Mouse (Mus musculus) layer of hippocampus, adult 9-11 months (tissue): ENCODE results near the gene Anapc10.
"Not testable (repeated sequence)": the region's sequence is repeated elsewhere in the genome, so short reads cannot be mapped to it uniquely, and the experiment has no call there.

Experiments
- DNase-seq: peaks from one replicate; pipeline ENCODE4 v3.0.0; 2022

The Anapc10 gene

DNA sequence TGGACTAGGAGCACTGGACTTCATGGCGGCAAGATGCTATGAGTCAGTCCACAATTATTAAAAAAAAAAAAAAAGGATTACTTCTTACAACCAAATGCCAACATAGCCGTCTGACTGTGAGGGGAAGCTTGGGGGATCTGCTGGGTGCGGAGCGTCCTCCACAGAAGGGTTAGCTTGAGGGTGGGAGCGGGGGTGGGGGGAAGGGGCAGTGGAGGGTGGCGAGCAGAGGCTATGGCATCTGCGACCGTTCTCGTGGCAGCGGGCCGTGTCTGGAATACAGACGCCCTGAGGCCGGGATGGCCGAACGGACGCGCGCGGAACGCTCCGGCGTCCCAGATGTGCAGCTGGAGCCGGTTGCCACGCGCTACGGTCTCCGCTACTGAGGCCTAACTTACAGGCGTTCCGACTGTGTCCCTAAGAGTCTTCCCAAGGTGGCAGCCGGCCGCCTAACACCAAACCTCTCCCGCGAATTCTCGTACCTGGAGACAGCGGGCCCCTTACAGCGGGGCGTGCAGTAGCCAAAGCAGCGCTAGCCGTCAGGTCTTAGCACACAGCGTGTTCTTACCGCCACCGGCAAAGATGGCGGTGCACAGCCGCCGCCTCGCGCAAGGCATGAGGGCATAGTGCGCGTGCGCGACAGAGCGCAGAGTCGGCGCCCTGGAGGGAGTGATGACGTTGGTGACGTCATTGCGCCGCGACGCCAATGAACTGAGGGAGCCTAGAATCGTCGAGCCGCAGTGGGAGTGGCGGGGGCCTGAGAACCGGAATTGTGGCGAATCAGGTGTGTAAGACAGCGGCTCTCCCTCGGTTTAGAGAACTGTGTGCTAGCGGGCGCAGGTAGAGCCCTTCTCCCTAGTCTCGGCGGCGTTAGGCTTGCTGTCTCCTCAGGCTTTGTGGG is at the start of gene Anapc10, which contains the start of gene Abce1:
Gene Anapc10, plus strand, starts transcription at position 757 of the 898 bp plus-strand sequence.
Gene Abce1, minus strand, starts transcription at position 677 of the 898 bp plus-strand sequence.
- peak; percentile 97 for DNase-seq

DNA sequence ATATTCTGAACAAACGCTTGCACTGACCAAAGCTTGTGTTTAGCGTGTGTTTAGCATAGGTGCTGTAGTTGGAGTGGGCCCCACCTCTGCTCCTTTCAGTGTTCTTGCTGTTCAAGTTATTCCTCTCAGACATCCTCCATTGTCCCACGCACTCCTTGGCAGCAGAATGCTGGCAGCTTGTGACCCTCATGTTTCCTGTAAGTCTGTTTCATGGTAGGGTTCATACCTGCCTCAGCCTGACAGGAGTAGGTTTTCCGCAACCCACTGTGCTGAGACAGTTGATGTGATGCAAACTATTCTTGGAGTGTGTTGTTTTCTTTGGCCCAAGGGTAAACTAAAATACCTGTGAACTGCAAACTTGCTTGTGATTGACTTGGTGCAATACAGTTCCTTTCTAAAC is 35.2 kb upstream of the Anapc10 start:
- peak; percentile 19 for DNase-seq

DNA sequence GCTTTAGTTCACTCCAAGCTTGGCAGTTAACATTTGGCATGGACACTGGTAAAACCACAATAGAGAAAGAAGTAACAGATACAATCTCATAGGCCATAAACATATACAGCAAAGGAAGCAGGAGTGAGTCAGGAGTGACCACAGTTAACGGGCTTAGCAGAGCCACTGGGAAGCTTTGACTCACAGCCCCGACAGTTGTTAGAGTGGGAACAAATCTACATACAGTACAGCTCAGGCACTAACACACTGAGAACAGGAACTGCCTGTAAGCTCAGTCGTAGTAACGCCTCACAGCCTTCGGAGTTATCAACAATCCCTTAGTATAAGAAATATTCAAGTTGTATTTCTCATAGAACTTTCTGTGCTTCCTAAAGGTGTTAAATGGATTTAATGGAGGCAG is 32.6 kb upstream of the Anapc10 start:
- DNase-seq = no peak

- DNase-seq = not testable (repeated sequence)
Measured at GRCm38 (mm10) chr8:79680083-79680482, 31.5 kb upstream of the Anapc10 start.

DNA sequence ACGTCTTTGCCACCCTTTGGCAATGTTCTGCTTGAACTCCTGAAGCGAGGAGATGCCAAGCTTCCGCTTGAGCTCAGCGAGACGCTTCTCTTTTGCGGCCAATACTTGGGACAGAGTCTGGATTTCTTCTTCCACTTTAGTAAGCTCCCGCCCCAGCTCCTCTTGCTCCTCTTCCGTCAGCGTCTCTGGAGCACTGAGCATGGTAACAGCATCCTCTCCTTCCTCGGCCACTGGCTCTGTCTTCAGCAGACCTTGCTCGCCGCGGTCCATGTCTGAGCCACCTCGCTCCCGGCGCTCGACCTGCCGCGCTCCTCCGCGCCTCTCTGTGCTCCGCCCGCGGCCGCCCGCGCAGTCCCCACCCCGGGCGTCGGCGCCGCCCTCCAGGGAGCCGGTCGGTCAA is 31.1 kb upstream of the Anapc10 start:
- DNase-seq = no peak

GRCm38 (mm10) chr8:79680965-79681364 is 30.7 kb upstream of the Anapc10 start:
- DNase-seq = no peak

GRCm38 (mm10) chr8:79685927-79686326 is 25.7 kb upstream of the Anapc10 start:
- not testable (repeated sequence) for DNase-seq

DNA sequence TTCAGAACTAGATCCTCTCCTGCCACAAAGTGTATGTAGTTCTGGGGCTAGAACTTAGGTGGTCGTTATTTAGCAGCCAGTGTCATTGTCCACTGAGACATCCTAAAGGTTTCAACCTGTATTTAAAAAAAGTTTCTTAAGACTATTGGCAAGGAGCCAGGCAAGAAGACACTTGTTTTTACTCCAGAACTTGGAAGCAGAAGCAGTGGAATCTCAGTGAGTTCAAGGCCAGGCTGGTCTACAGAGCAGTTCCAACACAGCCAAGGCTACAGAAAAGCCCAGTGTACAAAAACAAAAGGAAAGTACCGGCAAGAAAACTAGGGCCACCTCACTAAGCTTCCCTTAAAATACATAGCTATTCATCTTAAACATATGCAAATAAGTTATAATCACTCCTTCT is 19.1 kb upstream of the Anapc10 start:
- no peak for DNase-seq

DNA sequence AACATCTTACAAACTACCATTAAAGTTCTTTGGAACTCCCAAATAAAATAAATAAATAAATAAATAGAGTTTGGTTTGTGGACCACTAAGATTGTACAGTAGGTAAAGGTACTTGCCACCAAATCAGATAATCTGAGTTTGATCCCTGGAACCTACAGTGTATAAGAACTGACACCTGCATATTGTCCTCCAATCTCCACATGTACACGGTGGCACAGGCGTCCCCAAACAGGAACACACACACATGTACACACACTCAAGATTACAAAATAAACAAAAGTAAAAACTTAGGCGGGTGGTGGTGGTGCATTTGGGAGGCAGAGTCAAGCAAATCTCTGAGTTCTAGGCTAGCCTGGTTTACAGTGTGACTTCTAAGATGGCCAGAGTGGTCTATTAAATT is 4.9 kb upstream of the Anapc10 start:
- DNase-seq = no peak

- DNase-seq = no peak
Measured at GRCm38 (mm10) chr8:79712676-79713075, 1.1 kb downstream of the Anapc10 start.

- DNase-seq = no peak
Measured at GRCm38 (mm10) chr8:79721537-79721936, 9.9 kb downstream of the Anapc10 start.

DNA sequence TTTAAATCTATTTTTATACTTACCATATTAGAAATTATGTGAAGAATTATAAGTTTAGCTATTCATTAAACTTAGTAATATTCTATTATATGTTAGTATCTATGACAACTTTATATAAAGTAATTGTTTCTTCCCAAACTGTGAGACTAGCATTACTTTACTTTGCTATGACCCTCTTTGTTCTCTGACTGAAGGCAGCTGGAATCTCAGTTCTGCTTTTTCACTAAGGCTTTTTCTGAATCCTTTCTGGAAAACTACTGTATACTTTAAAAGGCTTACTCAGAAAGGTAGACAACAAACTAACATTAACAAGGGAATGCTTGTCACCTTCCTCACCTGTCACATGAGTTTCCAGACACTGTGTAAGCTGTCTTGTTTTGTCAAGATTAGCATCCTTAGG is 11.7 kb downstream of the Anapc10 start:
- no peak for DNase-seq

DNA sequence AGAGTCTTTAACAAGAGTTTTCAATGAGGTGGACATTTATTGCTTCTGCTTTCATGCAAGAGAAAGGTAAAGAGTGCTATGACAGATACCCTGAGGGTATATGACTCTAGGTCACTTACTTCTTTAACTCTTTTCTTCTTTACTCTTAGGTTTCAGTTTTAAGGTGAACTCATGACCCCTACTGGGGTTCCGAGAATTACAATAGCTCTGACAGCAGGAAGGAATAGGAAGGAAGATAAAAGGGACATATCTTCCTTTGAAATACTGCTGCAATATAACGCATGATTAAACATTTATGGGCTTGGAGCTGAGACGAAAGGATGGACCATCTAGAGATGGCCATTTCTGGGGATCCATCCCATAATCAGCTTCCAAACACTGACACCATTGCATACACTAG is 13.0 kb downstream of the Anapc10 start:
- no peak for DNase-seq

DNA sequence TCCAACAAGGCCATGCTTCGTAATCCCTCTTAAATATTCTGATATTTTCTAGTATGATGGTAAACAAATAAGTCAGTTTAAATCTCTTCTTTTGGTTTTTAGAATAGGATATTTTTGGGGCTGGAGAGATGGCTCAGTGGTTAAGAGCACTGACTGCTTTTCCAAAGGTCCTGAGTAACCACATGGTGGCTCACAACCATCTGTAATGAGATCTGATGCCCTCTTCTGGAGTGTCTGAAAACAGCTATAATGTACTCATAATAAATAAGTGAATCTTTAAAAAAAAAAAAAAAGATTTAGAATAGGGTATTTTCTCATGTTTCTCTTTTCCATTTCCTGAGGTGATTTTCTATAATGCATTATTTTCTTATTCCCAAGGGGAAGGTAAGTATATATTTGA is 16.3 kb downstream of the Anapc10 start:
- no peak for DNase-seq

DNA sequence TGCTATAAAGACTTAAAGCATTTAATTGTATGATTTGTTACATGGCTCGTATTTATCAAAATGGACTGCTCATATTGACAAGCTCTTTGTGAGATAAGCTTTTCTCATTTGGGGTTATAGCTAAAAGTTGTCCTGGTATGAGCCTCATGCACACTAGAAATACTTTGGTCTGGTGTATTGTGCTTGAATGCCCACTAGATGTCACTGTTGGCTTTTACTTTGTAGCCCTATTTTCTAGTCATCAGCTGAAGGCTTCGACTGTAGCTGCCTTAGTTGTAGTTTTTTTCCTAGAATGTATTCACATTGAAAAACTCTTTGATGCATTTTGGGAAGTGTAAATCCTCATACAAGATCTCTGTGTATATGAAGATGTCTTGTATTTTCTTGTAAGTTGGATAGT is 22.7 kb downstream of the Anapc10 start:
- DNase-seq = peak; percentile 30

DNA sequence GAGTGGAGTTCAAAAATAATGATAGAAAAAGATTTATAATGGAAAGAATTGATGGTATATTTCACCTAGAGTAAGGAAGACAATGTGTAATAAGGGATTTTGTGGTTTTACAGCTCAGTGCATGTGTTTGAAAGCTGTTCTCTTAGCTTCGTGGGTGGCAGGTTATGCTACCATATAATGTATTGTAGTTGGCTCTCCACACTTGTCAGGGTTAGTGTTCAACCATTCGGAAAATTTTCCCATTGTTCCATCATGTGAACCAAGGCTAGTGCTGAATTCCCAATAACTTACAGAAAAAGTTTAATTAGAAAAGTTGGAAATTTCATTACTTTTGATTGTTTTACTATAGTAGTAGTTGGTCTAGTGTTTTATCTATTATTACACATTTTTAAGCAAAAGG is 36.6 kb downstream of the Anapc10 start:
- DNase-seq = no peak

GRCm38 (mm10) chr8:79748591-79748990 is 37.0 kb downstream of the Anapc10 start:
- no peak for DNase-seq

GRCm38 (mm10) chr8:79750305-79750704 is 38.7 kb downstream of the Anapc10 start:
- no peak for DNase-seq

GRCm38 (mm10) chr8:79794873-79795272 is 83.3 kb downstream of the Anapc10 start:
- DNase-seq = not testable (repeated sequence)

DNA sequence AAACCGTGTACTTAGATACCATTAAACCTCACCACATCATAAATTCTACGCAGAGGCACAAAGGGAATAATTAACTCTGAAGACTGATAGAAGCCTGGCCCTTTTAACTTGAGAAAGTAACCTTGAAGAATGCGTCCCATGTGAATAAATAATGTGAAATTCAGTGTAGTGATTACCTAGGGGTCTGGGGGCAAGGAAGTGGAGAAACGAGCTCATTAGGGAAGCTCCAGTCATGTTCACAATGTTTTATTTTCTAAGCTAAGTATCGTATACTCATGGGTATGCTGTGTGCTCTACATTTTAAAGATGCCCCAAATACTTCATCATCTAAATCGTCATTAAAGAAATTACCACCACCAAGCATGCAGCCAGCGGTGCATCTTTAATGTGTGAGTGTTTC is 85.1 kb downstream of the Anapc10 start:
- no peak for DNase-seq

DNA sequence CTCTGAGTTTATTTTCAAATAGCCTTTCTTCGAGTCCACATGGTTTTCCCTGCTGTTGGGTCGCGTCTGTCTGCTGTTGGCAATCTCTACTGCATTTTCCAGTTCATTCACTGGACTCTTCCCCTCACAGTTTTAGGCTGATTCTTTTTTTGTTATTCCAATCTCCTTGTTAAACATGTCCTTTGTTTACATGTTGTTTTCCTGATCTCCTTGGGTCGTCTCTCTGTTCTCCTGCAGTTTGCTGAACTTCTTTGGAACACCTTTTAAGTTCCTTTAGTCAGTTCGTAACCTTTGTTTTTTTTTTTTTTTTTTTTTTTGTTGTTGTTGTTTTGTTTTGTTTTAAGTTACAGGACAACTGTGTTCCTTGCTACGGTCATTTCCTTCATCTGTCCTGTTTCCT is 92.9 kb downstream of the Anapc10 start:
- DNase-seq = no peak

DNA sequence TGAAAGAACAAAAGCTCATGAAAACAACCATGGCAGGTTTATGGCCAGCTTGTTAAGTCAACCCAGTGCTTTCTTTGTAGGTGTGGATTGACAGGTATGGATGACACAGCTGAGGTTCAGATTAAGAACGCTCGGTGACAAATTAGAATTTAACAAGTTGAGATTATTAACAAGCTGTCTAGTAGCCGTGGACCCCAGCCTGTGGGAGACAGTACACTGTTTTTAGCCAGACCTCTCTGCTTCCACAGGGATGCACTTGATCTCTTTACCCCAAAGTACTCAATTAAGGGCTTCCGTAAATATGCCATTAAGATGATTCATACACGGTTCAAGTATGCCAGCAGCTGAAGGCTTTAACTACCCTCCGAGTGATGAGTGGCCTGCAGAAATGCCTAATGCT is 95.4 kb downstream of the Anapc10 start:
- DNase-seq = no peak

DNA sequence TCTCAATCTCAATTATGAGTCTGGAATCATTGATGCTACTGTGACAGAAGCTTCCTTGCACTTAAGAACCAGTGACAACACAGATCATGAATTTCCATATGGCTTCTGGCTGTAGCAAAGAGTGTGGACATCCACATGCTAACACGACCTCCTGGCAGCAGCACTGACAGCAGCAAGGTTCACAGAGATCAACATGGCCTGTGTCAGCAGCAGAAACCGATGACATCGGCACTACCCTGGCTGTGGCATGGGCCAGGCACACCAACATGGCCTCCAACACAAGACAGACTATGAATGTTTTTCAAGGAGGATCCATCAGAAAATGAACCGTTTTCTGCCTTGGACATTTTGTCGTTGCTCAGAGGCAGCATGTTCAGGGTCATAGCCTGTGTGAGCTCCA is 114.9 kb downstream of the Anapc10 start:
- DNase-seq = no peak
